Mouse (Mus musculus): Measurements from ENCODE around the gene Dusp12.

GRCm38 (mm10) chr1:170892279-170892678 lies 6.9 kb upstream of the Dusp12 start:
- TF ChIP-seq CTCF (IDR thresholded peaks at IDR 0.05; ENCODE audit: control insufficient read depth, insufficient read depth, insufficient read length) = no peak
- no peak for TF ChIP-seq MYOG (IDR thresholded peaks at IDR 0.05; ENCODE audit: control insufficient read depth, extremely low read depth, insufficient read length)
- TF ChIP-seq USF1 (IDR thresholded peaks at IDR 0.05; ENCODE audit: low read depth) = no peak
- TF ChIP-seq MAX (IDR thresholded peaks at IDR 0.05) = no peak
- no peak for TF ChIP-seq MYOD1 (IDR thresholded peaks at IDR 0.05; ENCODE audit: control insufficient read depth, insufficient read length, low read depth)
- no peak for TF ChIP-seq CEBPB (IDR thresholded peaks at IDR 0.05; ENCODE audit: low read depth)

Measured in C2C12 (cell line).